Mouse (Mus musculus): ENCODE measurements at regions not wholly inside any gene's neighbourhood (a gene's known extent, or its start where the extent isn't known, plus 50 kb on each side); places are given as distances from the start of the nearest gene placed in this dataset.

DNA sequence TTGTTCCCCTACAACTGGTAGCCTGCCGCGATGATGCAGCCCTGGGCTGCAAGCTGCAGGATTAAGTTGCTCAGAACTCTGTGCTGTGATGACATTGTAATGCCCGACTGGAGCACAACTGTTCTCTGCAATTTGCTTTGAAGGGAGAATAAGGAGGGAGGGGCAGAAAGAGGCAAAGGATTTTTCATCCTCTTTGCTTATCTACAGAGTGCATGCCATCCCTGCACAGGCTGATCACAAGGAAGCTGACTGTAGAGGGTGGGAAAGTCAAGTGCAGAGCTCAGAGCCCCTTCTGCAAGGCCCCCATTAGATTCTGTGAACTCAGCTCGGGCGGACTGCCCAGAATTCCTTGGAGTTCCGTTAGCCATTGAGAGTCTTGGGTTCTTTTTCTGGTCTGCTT, 174.8 kb downstream of the Gm19935 start:
- H3K4me1 ChIP-seq (ENCODE audit: control insufficient read depth in 1 of 2, insufficient read depth in 2 of 2): peaks cover 0 to 3% of the 10 kb centered on the region in 2 experiments; a peak in 1 of 4 replicates
- dilution Hi-C loops (cut with MboI; ENCODE audit: extremely low pct_ligation_motif_present, extremely low pct_unique_long_range_greater_than_20kb, low sequenced_read_pairs): no loop called here

DNA sequence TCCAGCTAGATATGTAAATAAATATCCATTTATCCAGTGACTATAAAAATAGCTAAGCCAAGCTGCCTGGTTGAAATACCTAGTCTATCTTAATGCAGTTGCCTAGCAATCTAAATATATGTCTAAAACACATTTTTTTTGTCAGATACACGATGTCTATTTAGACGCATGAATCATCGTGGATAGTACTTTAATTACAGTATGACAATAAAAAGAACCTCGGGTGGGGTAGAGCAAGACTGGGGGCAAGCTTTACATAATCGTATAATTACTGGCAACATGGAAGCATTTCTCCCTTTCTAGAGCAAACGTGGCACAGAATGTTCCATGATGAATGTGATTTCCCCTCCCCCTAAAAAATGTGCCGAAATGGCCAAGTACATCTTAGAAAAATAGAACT, 180.4 kb downstream of the Gm19935 start:
- H3K27me3 ChIP-seq (replicated peaks): no peaks in the 10 kb centered on the region
- no peak overlapping the region for H3K27ac ChIP-seq (ENCODE audit: insufficient read depth, low read depth)
- no peak overlapping the region for H3K9ac ChIP-seq (ENCODE audit: insufficient read depth, low read depth)
- no peak for DNase-seq (ENCODE audit: extremely low read depth)
- H3K4me3 ChIP-seq (replicated peaks in 1 of 3; ENCODE audit: low read depth in 2 of 3, low read length in 2 of 3, poor library complexity in 1 of 3): no peak overlapping the region
- no peaks in the 10 kb centered on the region for H3K36me3 ChIP-seq (replicated peaks in 1 of 2; ENCODE audit: control insufficient read depth in 1 of 2, insufficient read depth in 1 of 2, low read length in 1 of 2)
- H3K4me2 ChIP-seq (ENCODE audit: insufficient read depth, low read depth, poor library complexity, severe bottlenecking): no peak overlapping the region
- in situ Hi-C loops (cut with MboI; ENCODE audit: low pct_ligation_motif_present, low pct_unique_long_range_greater_than_20kb, low sequenced_read_pairs): no loop called here
- H3K9me3 ChIP-seq (replicated peaks; ENCODE audit: low read length): no peaks in the 10 kb centered on the region
- H3K4me1 ChIP-seq (ENCODE audit: control insufficient read depth in 1 of 2, insufficient read depth in 2 of 2): peaks cover 0 to 3% of the 10 kb centered on the region in 2 experiments; a peak in 2 of 4 replicates
- H3K79me2 ChIP-seq (replicated peaks; ENCODE audit: control insufficient read depth, extremely low read depth, insufficient read depth, poor library complexity, severe bottlenecking): no peaks in the 10 kb centered on the region
- dilution Hi-C loops (cut with MboI; ENCODE audit: extremely low pct_ligation_motif_present, extremely low pct_unique_long_range_greater_than_20kb, low sequenced_read_pairs): no loop called here
- TF ChIP-seq SMC3 (IDR thresholded peaks at IDR 0.05; ENCODE audit: low read depth, low read length) (no peak), CHD2 (IDR thresholded peaks at IDR 0.05; ENCODE audit: low read length) (no peak), ZKSCAN1 (IDR thresholded peaks at IDR 0.05; ENCODE audit: borderline replicate concordance, low read depth, low read length) (no peak), ZC3H11A (IDR thresholded peaks at IDR 0.05; ENCODE audit: low read depth, low read length) (no peak), MXI1 (IDR thresholded peaks at IDR 0.05; ENCODE audit: low read depth, low read length) (no peak), BHLHE40 (IDR thresholded peaks at IDR 0.05; ENCODE audit: low read depth, low read length) (no peak), HCFC1 (IDR thresholded peaks at IDR 0.05; ENCODE audit: low read depth, low read length) (no peak), GABPA (IDR thresholded peaks at IDR 0.05; ENCODE audit: insufficient replicate concordance, low read depth, low read length) (no peak), MYC (IDR thresholded peaks at IDR 0.05; ENCODE audit: low read depth, low read length) (no peak), UBTF (IDR thresholded peaks at IDR 0.05; ENCODE audit: low read depth, low read length) (no peak), USF1 (IDR thresholded peaks at IDR 0.05; ENCODE audit: low read depth, low read length) (no peak), PAX5 (IDR thresholded peaks at IDR 0.05; ENCODE audit: low read length) (no peak)

More for the DNA sequence above, 174.8 kb downstream of the Gm19935 start:
- no peak for TF ChIP-seq ZKSCAN1 (IDR thresholded peaks at IDR 0.05; ENCODE audit: borderline replicate concordance, low read depth, low read length)
- no peak for TF ChIP-seq MAX (IDR thresholded peaks at IDR 0.05; ENCODE audit: low read length)
- TF ChIP-seq ZNF384 (IDR thresholded peaks at IDR 0.05; ENCODE audit: low read depth, low read length): no peak
- no peak for TF ChIP-seq E2F4 (IDR thresholded peaks at IDR 0.05; ENCODE audit: insufficient replicate concordance, low read depth, low read length)
- no peak for TF ChIP-seq TBP (conservative IDR thresholded peaks at IDR 0.05; ENCODE audit: low read depth, low read length)
- no peak for TF ChIP-seq PAX5 (IDR thresholded peaks at IDR 0.05; ENCODE audit: low read length)
- no peak for TF ChIP-seq CHD2 (IDR thresholded peaks at IDR 0.05; ENCODE audit: low read length)
- TF ChIP-seq POLR2AphosphoS2 (IDR thresholded peaks at IDR 0.05; ENCODE audit: low read depth, low read length): no peak
- TF ChIP-seq HCFC1 (IDR thresholded peaks at IDR 0.05; ENCODE audit: low read depth, low read length): no peak
- no peak for TF ChIP-seq MXI1 (IDR thresholded peaks at IDR 0.05; ENCODE audit: low read depth, low read length)
- Histone ChIP-seq H3K27me3 (replicated peaks) (peaks cover 2% of the 10 kb centered on the region), H3K9ac (ENCODE audit: insufficient read depth, low read depth) (no peak overlapping the region), H3K27ac (ENCODE audit: insufficient read depth, low read depth) (no peak overlapping the region), H3K4me2 (ENCODE audit: insufficient read depth, low read depth, poor library complexity, severe bottlenecking) (no peak overlapping the region), H3K36me3 (replicated peaks in 1 of 2; ENCODE audit: control insufficient read depth in 1 of 2, insufficient read depth in 1 of 2, low read length in 1 of 2) (no peaks in the 10 kb centered on the region), H3K9me3 (replicated peaks; ENCODE audit: low read length) (no peaks in the 10 kb centered on the region), H3K79me2 (replicated peaks; ENCODE audit: control insufficient read depth, extremely low read depth, insufficient read depth, poor library complexity, severe bottlenecking) (no peaks in the 10 kb centered on the region), H3K4me3 (replicated peaks in 1 of 3; ENCODE audit: low read depth in 2 of 3, low read length in 2 of 3, poor library complexity in 1 of 3) (no peak overlapping the region)
- DNase-seq (ENCODE audit: extremely low read depth): no peak
- in situ Hi-C loops (cut with MboI; ENCODE audit: low pct_ligation_motif_present, low pct_unique_long_range_greater_than_20kb, low sequenced_read_pairs): no loop called here

Measured in CH12.LX (cell line).